Mouse (Mus musculus) forebrain, postnatal 0 days (tissue): ENCODE results near the gene Paf1. TPM values are rescaled to one million over a fixed set of nuclear protein-coding genes. Genes with fewer than 3 reads are reported as not detected.

ENCODE experiments used
- ATAC-seq: fragments of 200-750 bp; cut with Nextera tagmentation; 2 replicates; pipeline ENCODE4 v1.8.0; 2017; ENCODE audit warnings: mild to moderate bottlenecking, moderate library complexity
- DNase-seq: peaks from one replicate; pipeline ENCODE4 v3.0.0-alpha.2; 2015
- H3K27ac ChIP-seq: fragments of 300-500 bp; sonication (generic); 2 replicates; pipeline ENCODE4 v1.5.1; 2014; ENCODE audit warnings: low read depth, mild to moderate bottlenecking, antibody characterized with exemption, low read length, moderate library complexity, mixed read lengths
- H3K27me3 ChIP-seq: fragments of 300-500 bp; sonication (generic); 2 replicates; pipeline ENCODE4 v1.6.1; 2014; ENCODE audit warnings: mild to moderate bottlenecking, low read length, mixed read lengths; ENCODE audit not compliant: insufficient read depth
- H3K36me3 ChIP-seq: fragments of 300-500 bp; sonication (generic); 2 replicates; pipeline ENCODE4 v1.6.1; 2014; ENCODE audit warnings: mild to moderate bottlenecking, moderate library complexity; ENCODE audit not compliant: insufficient read depth
- H3K4me1 ChIP-seq: fragments of 300-500 bp; sonication (generic); 2 replicates; pipeline ENCODE4 v1.6.1; 2014; ENCODE audit warnings: antibody characterized with exemption; ENCODE audit not compliant: insufficient read depth
- H3K4me2 ChIP-seq: fragments of 300-500 bp; sonication (generic); 2 replicates; pipeline ENCODE4 v1.6.1; 2014; ENCODE audit warnings: low read depth, mild to moderate bottlenecking, moderate library complexity
- H3K4me3 ChIP-seq: fragments of 300-500 bp; sonication (generic); 2 replicates; pipeline ENCODE4 v1.5.1; 2014; ENCODE audit warnings: low read depth, low read length, mixed read lengths
- H3K9ac ChIP-seq: fragments of 300-500 bp; sonication (generic); 2 replicates; pipeline ENCODE4 v1.6.1; 2014; ENCODE audit warnings: mild to moderate bottlenecking
- H3K9me3 ChIP-seq: fragments of 300-500 bp; sonication (generic); 2 replicates; pipeline ENCODE4 v1.6.1; 2016; ENCODE audit warnings: low read length
- CTCF ChIP-seq: sonication (generic); IDR thresholded peaks from 2 replicates; pipeline ENCODE4 v1.5.1; 2016; ENCODE audit warnings: antibody characterized with exemption, control low read depth, low read depth
- WGBS: fragments of 180-500 bp; shearing (Covaris S2); extraction: QIAGEN DNeasy Blood & Tissue Kit; methylation state at CpG from one replicate; pipeline ENCODE4 v1.1.7; 2014; 5-methylcytosine and 5-hydroxymethylcytosine counted together
- polyA plus RNA-seq: library from polyadenylated mRNA; unstranded; fragments of >200 nt; fragmentation: Nextera tagmentation; extraction: Ambion mirVana; gene quantifications from 2 replicates; pipeline ENCODE4 v1.2.1, GENCODE M21; 2015
- total RNA-seq: library from RNA; depleted of rRNA; stranded (reverse); fragments of >200 nt; gene quantifications from 2 replicates; pipeline ENCODE4 v1.2.3, GENCODE M21; 2014

The Paf1 gene
- total and polyA plus RNA-seq, 2 experiments from 2014 or later, result 74.8 to 92.7 TPM

DNA sequence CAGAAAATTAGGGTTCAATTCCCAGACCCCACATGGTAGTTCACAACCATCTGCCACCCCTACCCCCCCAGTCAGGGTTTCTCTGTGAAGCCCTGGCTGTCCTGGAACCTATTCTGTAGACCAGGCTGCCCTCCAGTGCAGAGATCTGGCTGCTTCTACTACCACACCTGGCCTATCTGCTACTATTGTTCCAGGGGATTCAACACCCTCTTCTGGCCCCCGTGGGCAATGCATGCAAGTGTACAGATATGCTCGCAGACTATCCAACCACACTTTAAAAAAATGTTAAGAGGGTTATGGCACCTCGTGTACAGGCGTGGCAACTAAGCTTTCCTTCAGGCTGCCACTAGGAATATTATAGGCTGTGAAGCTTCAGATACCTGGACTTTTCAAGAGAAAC lies 20.1 kb downstream of the Paf1 start:
- Histone ChIP-seq H3K36me3 (peaks cover 62% of the 10 kb centered on the region), H3K4me1 (no peaks in the 10 kb centered on the region), H3K9ac (no peak overlapping the region), H3K27me3 (no peaks in the 10 kb centered on the region), H3K4me2 (no peak overlapping the region), H3K9me3 (no peaks in the 10 kb centered on the region), H3K4me3 (no peak overlapping the region), H3K27ac (no peak overlapping the region)
- 86% methylated on average over 4 of the region's 4 CpGs for WGBS
- no peak for ATAC-seq
- DNase-seq, result no peak
- no peak for TF ChIP-seq CTCF

DNA sequence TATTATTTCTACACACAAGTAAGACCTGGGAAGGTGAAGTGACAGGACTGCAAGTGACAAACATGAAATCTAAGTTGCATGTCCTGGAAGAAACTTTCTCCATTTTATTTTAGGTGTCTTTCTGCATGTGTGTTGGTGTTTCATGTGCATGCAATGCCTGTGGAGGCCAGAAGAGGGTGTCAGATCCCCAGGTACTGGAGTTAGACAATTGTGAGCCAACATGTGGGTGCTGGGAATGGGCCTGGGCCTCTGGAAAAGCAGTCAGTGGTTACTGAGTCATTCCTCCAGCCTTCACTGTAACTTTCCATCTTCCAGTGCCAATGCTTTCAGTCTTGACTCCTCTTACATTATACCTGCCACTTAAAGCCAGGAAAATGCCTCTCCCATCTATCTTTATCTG lies 24.6 kb downstream of the Paf1 start:
- H3K36me3 ChIP-seq, result peaks cover 56% of the 10 kb centered on the region
- no peak overlapping the region for H3K4me2 ChIP-seq
- H3K27ac ChIP-seq, result no peak overlapping the region
- no peak overlapping the region for H3K9ac ChIP-seq
- DNase-seq, result no peak
- no peak overlapping the region for H3K4me3 ChIP-seq
- peak; percentile 34 for TF ChIP-seq CTCF
- no peaks in the 10 kb centered on the region for H3K27me3 ChIP-seq
- ATAC-seq, result no peak
- no peaks in the 10 kb centered on the region for H3K4me1 ChIP-seq
- H3K9me3 ChIP-seq, result no peaks in the 10 kb centered on the region

DNA sequence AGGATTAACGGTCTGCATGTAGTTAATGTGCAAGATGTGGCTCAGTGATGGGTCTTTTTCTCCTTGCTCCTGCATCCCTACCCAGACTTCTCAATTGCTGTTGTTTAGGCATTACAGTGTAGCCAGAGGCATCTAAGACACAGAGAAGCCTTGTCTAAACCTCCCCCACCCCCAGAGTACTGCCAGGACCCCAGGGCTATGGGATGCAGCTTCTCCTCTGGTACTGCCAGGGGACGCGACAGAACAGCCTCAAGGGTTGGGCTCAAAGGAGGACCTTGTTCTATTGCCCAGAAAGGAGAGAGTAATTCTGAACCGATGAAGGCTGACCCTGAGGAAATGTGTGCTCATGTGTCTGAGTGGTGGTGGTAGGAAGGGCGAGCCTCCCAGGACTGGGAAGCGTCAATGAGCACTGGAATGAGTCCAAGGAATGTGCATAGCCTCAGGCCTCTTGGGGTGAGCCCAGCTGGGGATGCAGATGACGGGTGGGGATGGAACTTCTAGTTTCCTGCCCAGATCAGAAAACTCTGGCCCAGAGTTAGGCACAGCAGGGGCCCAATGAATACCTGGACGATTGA lies 25.4 kb downstream of the Paf1 start:
- ATAC-seq, result peak; percentile 66
- no peak for TF ChIP-seq CTCF
- no peak overlapping the region for H3K4me2 ChIP-seq

DNA sequence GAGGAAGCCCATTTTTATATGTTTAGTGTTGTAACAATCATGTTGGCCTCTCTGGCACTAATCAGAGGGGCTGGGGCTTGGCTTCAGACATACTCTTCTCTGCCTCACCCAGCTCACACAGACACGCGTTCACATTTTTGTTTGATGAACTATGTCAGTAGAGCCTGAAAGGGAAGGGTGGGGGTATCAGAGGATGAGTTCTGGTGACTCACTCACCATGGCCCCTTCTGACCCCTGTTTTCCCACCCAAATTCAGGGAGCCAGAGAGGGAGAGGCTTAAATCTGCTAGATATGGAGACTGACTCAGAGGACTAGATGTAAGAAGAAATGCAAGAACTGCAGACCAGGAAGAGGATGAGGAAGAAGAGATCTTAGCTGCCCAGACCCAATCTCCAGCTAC lies 26.7 kb downstream of the Paf1 start:
- Histone ChIP-seq H3K9ac (no peak overlapping the region), H3K4me2 (no peak overlapping the region), H3K27me3 (no peaks in the 10 kb centered on the region), H3K9me3 (no peaks in the 10 kb centered on the region), H3K4me1 (no peaks in the 10 kb centered on the region), H3K27ac (no peak overlapping the region), H3K36me3 (peaks cover 50% of the 10 kb centered on the region), H3K4me3 (no peak overlapping the region)
- WGBS, result 97% methylated on average over 2 of the region's 2 CpGs
- DNase-seq, result no peak
- TF ChIP-seq CTCF, result no peak
- ATAC-seq, result no peak

More for the DNA sequence above, 25.4 kb downstream of the Paf1 start:
- no peaks in the 10 kb centered on the region for H3K4me1 ChIP-seq
- H3K36me3 ChIP-seq, result peaks cover 56% of the 10 kb centered on the region
- peak; percentile 15 for DNase-seq
- H3K9me3 ChIP-seq, result no peaks in the 10 kb centered on the region
- WGBS, result 63% methylated on average over 8 of the region's 8 CpGs
- no peak overlapping the region for H3K4me3 ChIP-seq
- no peak overlapping the region for H3K27ac ChIP-seq
- H3K9ac ChIP-seq, result no peak overlapping the region
- no peaks in the 10 kb centered on the region for H3K27me3 ChIP-seq

DNA sequence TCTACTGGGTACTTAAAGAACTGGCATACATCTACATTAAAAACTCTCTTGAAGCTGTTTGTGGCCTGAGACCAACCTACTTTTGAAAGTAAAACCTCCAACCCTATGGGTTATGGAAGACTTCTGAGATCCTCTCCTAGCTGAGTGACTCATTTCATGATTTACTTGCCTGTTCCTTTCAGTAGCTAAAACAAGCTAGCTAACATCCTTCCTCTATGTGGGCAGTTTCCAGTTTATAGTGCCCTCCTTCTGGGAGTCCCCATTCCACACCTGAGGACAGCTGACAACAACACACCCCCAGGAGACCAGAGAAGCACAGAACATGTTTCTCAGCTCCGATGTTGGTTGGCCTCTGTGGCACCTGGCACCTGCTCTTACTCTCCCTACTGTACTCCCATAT lies 30.3 kb downstream of the Paf1 start:
- H3K27me3 ChIP-seq, result no peaks in the 10 kb centered on the region
- no peak overlapping the region for H3K9ac ChIP-seq
- no peaks in the 10 kb centered on the region for H3K9me3 ChIP-seq
- TF ChIP-seq CTCF, result no peak
- DNase-seq, result no peak
- no peak overlapping the region for H3K4me3 ChIP-seq
- 78% methylated on average over 1 of the region's 1 CpGs for WGBS
- no peak for ATAC-seq
- H3K36me3 ChIP-seq, result peaks cover 37% of the 10 kb centered on the region
- H3K27ac ChIP-seq, result no peak overlapping the region
- H3K4me1 ChIP-seq, result no peaks in the 10 kb centered on the region
- H3K4me2 ChIP-seq, result no peak overlapping the region

DNA sequence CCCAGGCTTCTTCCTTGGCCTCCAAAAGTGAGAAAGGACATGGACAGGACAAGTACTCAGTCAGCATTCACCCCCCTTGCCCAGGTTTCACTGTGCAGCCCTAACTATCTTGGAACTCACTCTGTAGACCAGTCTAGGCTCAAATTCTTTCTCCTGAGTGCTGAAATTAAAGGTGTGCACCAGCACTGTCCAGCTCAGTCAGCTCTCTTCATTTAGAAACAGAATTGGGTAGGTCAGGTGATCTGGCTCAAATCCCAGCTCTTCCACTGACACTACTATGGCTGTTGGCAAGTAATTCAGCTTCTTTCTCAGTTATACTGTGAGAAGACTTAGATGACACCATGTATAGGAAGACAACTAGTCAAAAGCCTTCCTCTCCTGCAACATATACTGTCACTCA lies 35.0 kb downstream of the Paf1 start:
- DNase-seq (no peak), ATAC-seq (no peak)
- no peak overlapping the region for H3K9ac ChIP-seq
- no peak overlapping the region for H3K4me2 ChIP-seq
- no peak for TF ChIP-seq CTCF
- H3K27ac ChIP-seq, result no peak overlapping the region
- H3K9me3 ChIP-seq, result no peaks in the 10 kb centered on the region
- 0 out of 2 replicates have a peak, but pooled peaks cover 5% of the 10 kb centered on the region for H3K4me1 ChIP-seq
- no peak overlapping the region for H3K4me3 ChIP-seq
- peaks cover 17% of the 10 kb centered on the region for H3K36me3 ChIP-seq
- no peaks in the 10 kb centered on the region for H3K27me3 ChIP-seq

DNA sequence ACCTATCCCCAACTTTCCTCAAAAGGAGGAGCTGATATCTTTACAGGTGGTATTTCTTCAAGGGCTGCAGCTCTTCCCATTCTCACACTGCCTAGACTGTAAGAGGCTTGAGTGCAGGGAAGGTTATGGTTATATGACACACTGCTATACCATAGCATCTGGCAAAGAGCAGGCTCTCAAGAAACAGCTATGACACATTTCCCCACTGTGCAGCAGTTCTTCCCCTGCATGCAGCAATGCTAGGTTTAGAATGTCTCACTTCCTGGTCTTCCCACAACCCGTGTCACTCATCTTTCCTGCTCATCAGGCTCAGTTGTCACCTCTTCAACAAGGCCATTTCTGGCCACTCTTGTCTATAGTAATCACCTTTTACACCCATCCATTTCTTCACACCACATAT lies 37.8 kb downstream of the Paf1 start:
- peaks cover 18% of the 10 kb centered on the region for H3K4me1 ChIP-seq
- no peak overlapping the region for H3K9ac ChIP-seq

More for the DNA sequence above, 37.8 kb downstream of the Paf1 start:
- WGBS, result 73% methylated on average over 1 of the region's 1 CpGs
- Histone ChIP-seq H3K9me3 (no peaks in the 10 kb centered on the region), H3K27ac (no peak overlapping the region), H3K27me3 (no peaks in the 10 kb centered on the region), H3K4me3 (no peak overlapping the region), H3K4me2 (no peak overlapping the region), H3K36me3 (peaks cover 10% of the 10 kb centered on the region; the same call in 1 of the 2 replicates)
- no peak for TF ChIP-seq CTCF
- no peak for ATAC-seq
- DNase-seq, result no peak
